Mouse (Mus musculus): ENCODE data around the gene Zbtb5. TPM values are rescaled to one million over a fixed set of nuclear protein-coding genes. Genes with fewer than 3 reads are reported as not detected.
"Not testable (repeated sequence)": the region's sequence is repeated elsewhere in the genome, so short reads cannot be mapped to it uniquely, and the experiment has no call there.

Zbtb5 gene
- polyA plus RNA-seq, 1 experiment from 2014 or later = 37.6 TPM

- Histone ChIP-seq H3K9me3 (no peaks in the 10 kb centered on the region), H3K27me3 (ENCODE audit: poor library complexity, severe bottlenecking) (no peaks in the 10 kb centered on the region), H3K4me3 (no peak overlapping the region), H3K27ac (no peak overlapping the region), H3K36me3 (replicated peaks) (peaks cover 26% of the 10 kb centered on the region), H3K4me1 (no peaks in the 10 kb centered on the region)
- 77% methylated on average over 3 of the region's 3 CpGs for WGBS
- DNase-seq (ENCODE audit: extremely low spot score, low spot score) = no peak
Observed at GRCm38 (mm10) chr4:44998071-44998470, 14.1 kb downstream of the Zbtb5 start.

GRCm38 (mm10) chr4:44994776-44995175 lies 17.4 kb downstream of the Zbtb5 start:
- H3K27ac ChIP-seq = no peak overlapping the region

GRCm38 (mm10) chr4:44993847-44994246 lies 18.4 kb downstream of the Zbtb5 start:
- DNase-seq (ENCODE audit: extremely low spot score, low spot score) = no peak
- Histone ChIP-seq H3K9me3 (no peaks in the 10 kb centered on the region), H3K4me1 (no peaks in the 10 kb centered on the region), H3K4me3 (no peak overlapping the region), H3K27me3 (ENCODE audit: poor library complexity, severe bottlenecking) (no peaks in the 10 kb centered on the region), H3K27ac (no peak overlapping the region), H3K36me3 (replicated peaks) (peaks cover 63% of the 10 kb centered on the region)
- 90% methylated on average over 9 of the region's 9 CpGs for WGBS

More at GRCm38 (mm10) chr4:44994776-44995175, 17.4 kb downstream of the Zbtb5 start:
- Histone ChIP-seq H3K4me1 (no peaks in the 10 kb centered on the region), H3K36me3 (replicated peaks) (peaks cover 54% of the 10 kb centered on the region), H3K27me3 (ENCODE audit: poor library complexity, severe bottlenecking) (no peaks in the 10 kb centered on the region), H3K9me3 (no peaks in the 10 kb centered on the region), H3K4me3 (no peak overlapping the region)
- WGBS = 93% methylated on average over 18 of the region's 18 CpGs
- no peak for DNase-seq (ENCODE audit: extremely low spot score, low spot score)

- not testable (repeated sequence) for H3K27ac ChIP-seq; H3K4me1 ChIP-seq; H3K9me3 ChIP-seq; DNase-seq (ENCODE audit: extremely low spot score, low spot score); H3K4me3 ChIP-seq; H3K27me3 ChIP-seq (ENCODE audit: poor library complexity, severe bottlenecking)
- 88% methylated on average over 14 of the region's 14 CpGs for WGBS
- H3K36me3 ChIP-seq (replicated peaks) = peaks cover 70% of the 10 kb centered on the region
Observed at GRCm38 (mm10) chr4:44993179-44993578, 19.0 kb downstream of the Zbtb5 start.

- peaks cover 78% of the 10 kb centered on the region for H3K36me3 ChIP-seq (replicated peaks)
- WGBS = 92% methylated on average over 11 of the region's 11 CpGs
- not testable (repeated sequence) for H3K27me3 ChIP-seq (ENCODE audit: poor library complexity, severe bottlenecking); H3K9me3 ChIP-seq; H3K4me3 ChIP-seq; DNase-seq (ENCODE audit: extremely low spot score, low spot score); H3K27ac ChIP-seq; H3K4me1 ChIP-seq
Observed at GRCm38 (mm10) chr4:44992330-44992729, 19.9 kb downstream of the Zbtb5 start.

- H3K27me3 ChIP-seq (ENCODE audit: poor library complexity, severe bottlenecking) = no peaks in the 10 kb centered on the region
- H3K36me3 ChIP-seq (replicated peaks) = peaks cover 96% of the 10 kb centered on the region
- H3K4me1 ChIP-seq = no peaks in the 10 kb centered on the region
- no peak overlapping the region for H3K27ac ChIP-seq
- no peak overlapping the region for H3K4me3 ChIP-seq
- DNase-seq (ENCODE audit: extremely low spot score, low spot score) = no peak
- 96% methylated on average over 5 of the region's 5 CpGs for WGBS
- no peaks in the 10 kb centered on the region for H3K9me3 ChIP-seq
Observed at GRCm38 (mm10) chr4:44990560-44990959, 21.7 kb downstream of the Zbtb5 start.

- DNase-seq (ENCODE audit: extremely low spot score, low spot score) = no peak
- Histone ChIP-seq H3K36me3 (replicated peaks) (peaks cover 48% of the 10 kb centered on the region), H3K4me3 (peak overlapping the region; percentile 87), H3K9me3 (no peaks in the 10 kb centered on the region), H3K4me1 (peaks cover 35% of the 10 kb centered on the region), H3K27ac (peak overlapping the region; percentile 27; the same call in 1 of the 2 replicates), H3K27me3 (ENCODE audit: poor library complexity, severe bottlenecking) (no peaks in the 10 kb centered on the region)
- 93% methylated on average over 10 of the region's 10 CpGs for WGBS
Observed at GRCm38 (mm10) chr4:44983131-44983740, 29.0 kb downstream of the Zbtb5 start.

GRCm38 (mm10) chr4:44982440-44983130 lies 29.6 kb downstream of the Zbtb5 start:
- WGBS = 74% methylated on average over 11 of the region's 11 CpGs
- Histone ChIP-seq H3K9me3 (no peaks in the 10 kb centered on the region), H3K27ac (peak overlapping the region; percentile 96), H3K27me3 (ENCODE audit: poor library complexity, severe bottlenecking) (no peaks in the 10 kb centered on the region), H3K4me3 (peak overlapping the region; percentile 87), H3K4me1 (peaks cover 35% of the 10 kb centered on the region), H3K36me3 (replicated peaks) (peaks cover 41% of the 10 kb centered on the region)
- no peak for DNase-seq (ENCODE audit: extremely low spot score, low spot score)

GRCm38 (mm10) chr4:44981974-44982287 lies 30.3 kb downstream of the Zbtb5 start:
- DNase-seq (ENCODE audit: extremely low spot score, low spot score) = no peak
- WGBS = 22% methylated on average over 5 of the region's 5 CpGs
- H3K36me3 ChIP-seq (replicated peaks) = peaks cover 35% of the 10 kb centered on the region
- no peaks in the 10 kb centered on the region for H3K9me3 ChIP-seq
- H3K4me3 ChIP-seq = peak overlapping the region; percentile 87
- H3K27me3 ChIP-seq (ENCODE audit: poor library complexity, severe bottlenecking) = no peaks in the 10 kb centered on the region
- H3K4me1 ChIP-seq = peaks cover 35% of the 10 kb centered on the region
- peak overlapping the region; percentile 96 for H3K27ac ChIP-seq

GRCm38 (mm10) chr4:44981280-44981973 lies 30.8 kb downstream of the Zbtb5 start, which contains the start of gene Grhpr:
Gene Grhpr (plus strand): TSS chr4:44981395.
- WGBS = 2% methylated on average over 40 of the region's 40 CpGs
- Histone ChIP-seq H3K4me3 (peak within 1 kb of the TSS; percentile 87), H3K27me3 (ENCODE audit: poor library complexity, severe bottlenecking) (no peaks in the 10 kb centered on the region), H3K4me1 (peaks cover 35% of the 10 kb centered on the region), H3K36me3 (replicated peaks) (peaks cover 30% of the 10 kb centered on the region), H3K9me3 (no peaks in the 10 kb centered on the region), H3K27ac (peak within 1 kb of the TSS; percentile 96)
- peak; percentile 91 for DNase-seq (ENCODE audit: extremely low spot score, low spot score)

- H3K4me3 ChIP-seq = no peak overlapping the region
- no peaks in the 10 kb centered on the region for H3K27me3 ChIP-seq (ENCODE audit: poor library complexity, severe bottlenecking)
- WGBS = 84% methylated on average over 7 of the region's 7 CpGs
- H3K4me1 ChIP-seq = peaks cover 32% of the 10 kb centered on the region
- H3K9me3 ChIP-seq = no peaks in the 10 kb centered on the region
- DNase-seq (ENCODE audit: extremely low spot score, low spot score) = no peak
- peaks cover 14% of the 10 kb centered on the region for H3K36me3 ChIP-seq (replicated peaks)
- no peak overlapping the region for H3K27ac ChIP-seq
Observed at GRCm38 (mm10) chr4:44979794-44980338, 32.3 kb downstream of the Zbtb5 start.

- 83% methylated on average over 5 of the region's 5 CpGs for WGBS
- H3K27ac ChIP-seq = no peak overlapping the region
- peaks cover 37% of the 10 kb centered on the region for H3K4me1 ChIP-seq
- H3K9me3 ChIP-seq = no peaks in the 10 kb centered on the region
- H3K36me3 ChIP-seq (replicated peaks) = no peaks in the 10 kb centered on the region
- no peaks in the 10 kb centered on the region for H3K27me3 ChIP-seq (ENCODE audit: poor library complexity, severe bottlenecking)
- no peak for DNase-seq (ENCODE audit: extremely low spot score, low spot score)
- no peak overlapping the region for H3K4me3 ChIP-seq
Observed at GRCm38 (mm10) chr4:44978175-44978574, 34.0 kb downstream of the Zbtb5 start.
